Mouse (Mus musculus) megakaryocyte, embryonic 14.5 days (primary cell): Measurements from ENCODE around the gene Prdm2.

Experiments used
- FLI1 ChIP-seq: IDR thresholded peaks from 2 replicates; pipeline ENCODE4 v1.6.1; 2012; ENCODE audit warnings: low read length, inconsistent platforms, mixed read lengths
- GATA1 ChIP-seq: IDR thresholded peaks from 3 replicates; pipeline ENCODE4 v1.6.1; 2012; ENCODE audit warnings: mixed read lengths, low read length, inconsistent platforms, borderline replicate concordance

GRCm38 (mm10) chr4:143155036-143155435, 57.8 kb downstream of the Prdm2 start:
- no peak for TF ChIP-seq GATA1
- TF ChIP-seq FLI1: no peak
